Mouse (Mus musculus) inflammation-experienced regulatory T-cells, adult 16 weeks (primary cell): ENCODE data around the gene Smad1. TPM values are rescaled to one million over a fixed set of nuclear protein-coding genes. Genes with fewer than 3 reads are reported as not detected.

Experiments
- polyA plus RNA-seq: library from polyadenylated mRNA; unstranded; fragments of 100-300 nt; shearing (Covaris generic); gene quantifications from one replicate; pipeline ENCODE4 v1.2.1, GENCODE M21; 2017

Smad1 gene
- 8.1 TPM for polyA plus RNA-seq

DNA sequence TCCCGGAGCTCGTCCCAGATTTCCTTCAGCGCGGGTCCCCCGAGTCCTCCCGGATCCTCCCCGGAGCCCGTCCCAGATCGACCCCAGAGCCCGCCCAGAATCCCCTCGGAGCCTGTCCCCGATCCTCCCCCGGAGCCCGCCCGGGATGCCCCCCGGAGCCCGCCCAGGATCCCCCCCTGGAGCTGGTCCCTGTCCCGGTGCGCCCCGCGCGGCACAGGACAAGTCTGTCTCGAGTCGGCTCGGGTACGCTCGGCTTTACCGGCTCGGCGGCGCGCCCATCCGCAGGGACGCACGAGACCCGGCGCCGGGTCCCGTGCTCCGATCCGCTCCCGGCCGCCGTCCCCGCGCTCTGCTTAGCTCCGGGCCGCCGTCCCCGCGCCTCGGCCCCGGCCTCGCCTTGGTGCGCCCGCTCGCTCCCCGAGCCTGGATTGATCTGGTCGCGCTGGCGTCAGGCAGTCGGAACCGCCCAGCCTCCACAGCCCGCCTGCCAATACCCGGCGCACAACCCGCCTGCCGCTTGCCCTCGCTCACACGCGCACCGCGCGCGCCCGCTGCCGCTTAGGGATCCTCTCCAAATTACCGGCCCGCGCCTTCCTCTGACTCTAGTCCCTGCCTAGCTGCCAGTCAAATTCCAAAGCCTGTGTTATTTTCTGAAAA lies at the start of gene Smad1:
Gene Smad1, minus strand, starts transcription at position 525 of the 657 bp plus-strand sequence.

GRCm38 (mm10) chr8:79294610-79295275 lies 104.6 kb downstream of the Smad1 start, which contains the start of gene Mmaa:
Gene Mmaa, minus strand, starts transcription at chr8:79294937.

Other genes with a start within 250 kb of the Smad1 start
- gene 1700011L22Rik, start 150.9 kb downstream of the Smad1 start, polyA plus RNA-seq = not detected
- gene Mmaa, start 104.6 kb downstream of the Smad1 start, polyA plus RNA-seq = 11.3 TPM
- 9.6 TPM for gene Otud4, start 240.1 kb upstream of the Smad1 start, polyA plus RNA-seq